Mouse (Mus musculus): Measurements from ENCODE around the gene Vti1a. TPM values are rescaled to one million over a fixed set of nuclear protein-coding genes. Genes with fewer than 3 reads are reported as not detected.

Gene Vti1a
- polyA plus RNA-seq, 1 experiment, result 17.8 TPM

- Histone ChIP-seq H3K27ac (replicated peaks; ENCODE audit: low read depth, low read length) (no peak overlapping the region), H3K4me3 (ENCODE audit: insufficient read depth, low read depth, low read length) (no peak overlapping the region), H3K4me1 (ENCODE audit: control insufficient read depth, insufficient read depth, insufficient read length, low read length) (no peaks in the 10 kb centered on the region)
Observed at GRCm38 (mm10) chr19:55380764-55381163, 64.7 kb downstream of the Vti1a start.

GRCm38 (mm10) chr19:55381343-55381742 is 65.2 kb downstream of the Vti1a start:
- H3K4me3 ChIP-seq (ENCODE audit: insufficient read depth, low read depth, low read length), result no peak overlapping the region
- H3K27ac ChIP-seq (replicated peaks; ENCODE audit: low read depth, low read length), result no peak overlapping the region
- H3K4me1 ChIP-seq (ENCODE audit: control insufficient read depth, insufficient read depth, insufficient read length, low read length), result no peaks in the 10 kb centered on the region

GRCm38 (mm10) chr19:55382745-55383144 is 66.7 kb downstream of the Vti1a start:
- Histone ChIP-seq H3K4me1 (ENCODE audit: control insufficient read depth, insufficient read depth, insufficient read length, low read length) (no peaks in the 10 kb centered on the region), H3K27ac (replicated peaks; ENCODE audit: low read depth, low read length) (no peak overlapping the region), H3K4me3 (ENCODE audit: insufficient read depth, low read depth, low read length) (no peak overlapping the region)

GRCm38 (mm10) chr19:55384634-55385033 is 68.5 kb downstream of the Vti1a start:
- H3K4me3 ChIP-seq (ENCODE audit: insufficient read depth, low read depth, low read length), result no peak overlapping the region
- H3K27ac ChIP-seq (replicated peaks; ENCODE audit: low read depth, low read length), result no peak overlapping the region
- H3K4me1 ChIP-seq (ENCODE audit: control insufficient read depth, insufficient read depth, insufficient read length, low read length), result no peaks in the 10 kb centered on the region

GRCm38 (mm10) chr19:55389019-55389418 is 72.9 kb downstream of the Vti1a start:
- H3K4me1 ChIP-seq (ENCODE audit: control insufficient read depth, insufficient read depth, insufficient read length, low read length), result no peaks in the 10 kb centered on the region
- no peak overlapping the region for H3K27ac ChIP-seq (replicated peaks; ENCODE audit: low read depth, low read length)
- H3K4me3 ChIP-seq (ENCODE audit: insufficient read depth, low read depth, low read length), result no peak overlapping the region

- Histone ChIP-seq H3K4me1 (ENCODE audit: control insufficient read depth, insufficient read depth, insufficient read length, low read length) (no peaks in the 10 kb centered on the region), H3K27ac (replicated peaks; ENCODE audit: low read depth, low read length) (no peak overlapping the region), H3K4me3 (ENCODE audit: insufficient read depth, low read depth, low read length) (no peak overlapping the region)
Observed at GRCm38 (mm10) chr19:55390323-55390722, 74.2 kb downstream of the Vti1a start.

GRCm38 (mm10) chr19:55401638-55402037 is 85.5 kb downstream of the Vti1a start:
- no peak overlapping the region for H3K27ac ChIP-seq (replicated peaks; ENCODE audit: low read depth, low read length)
- H3K4me3 ChIP-seq (ENCODE audit: insufficient read depth, low read depth, low read length), result no peak overlapping the region
- no peaks in the 10 kb centered on the region; the same call in 1 of the 2 replicates for H3K4me1 ChIP-seq (ENCODE audit: control insufficient read depth, insufficient read depth, insufficient read length, low read length)

- H3K27ac ChIP-seq (replicated peaks; ENCODE audit: low read depth, low read length), result no peak overlapping the region
- H3K4me1 ChIP-seq (ENCODE audit: control insufficient read depth, insufficient read depth, insufficient read length, low read length), result no peaks in the 10 kb centered on the region
- H3K4me3 ChIP-seq (ENCODE audit: insufficient read depth, low read depth, low read length), result no peak overlapping the region
Observed at GRCm38 (mm10) chr19:55408486-55408885, 92.4 kb downstream of the Vti1a start.

GRCm38 (mm10) chr19:55411415-55411814 is 95.3 kb downstream of the Vti1a start:
- Histone ChIP-seq H3K4me1 (ENCODE audit: control insufficient read depth, insufficient read depth, insufficient read length, low read length) (no peaks in the 10 kb centered on the region), H3K27ac (replicated peaks; ENCODE audit: low read depth, low read length) (no peak overlapping the region), H3K4me3 (ENCODE audit: insufficient read depth, low read depth, low read length) (no peak overlapping the region)

GRCm38 (mm10) chr19:55411894-55412293 is 95.8 kb downstream of the Vti1a start:
- no peak overlapping the region for H3K4me3 ChIP-seq (ENCODE audit: insufficient read depth, low read depth, low read length)
- no peaks in the 10 kb centered on the region for H3K4me1 ChIP-seq (ENCODE audit: control insufficient read depth, insufficient read depth, insufficient read length, low read length)
- H3K27ac ChIP-seq (replicated peaks; ENCODE audit: low read depth, low read length), result no peak overlapping the region

GRCm38 (mm10) chr19:55414050-55414449 is 98.0 kb downstream of the Vti1a start:
- H3K27ac ChIP-seq (replicated peaks; ENCODE audit: low read depth, low read length), result no peak overlapping the region
- no peaks in the 10 kb centered on the region for H3K4me1 ChIP-seq (ENCODE audit: control insufficient read depth, insufficient read depth, insufficient read length, low read length)
- no peak overlapping the region for H3K4me3 ChIP-seq (ENCODE audit: insufficient read depth, low read depth, low read length)

GRCm38 (mm10) chr19:55418756-55419155 is 102.7 kb downstream of the Vti1a start:
- Histone ChIP-seq H3K4me1 (ENCODE audit: control insufficient read depth, insufficient read depth, insufficient read length, low read length) (peaks cover 5% of the 10 kb centered on the region), H3K27ac (replicated peaks; ENCODE audit: low read depth, low read length) (no peak overlapping the region), H3K4me3 (ENCODE audit: insufficient read depth, low read depth, low read length) (no peak overlapping the region)

GRCm38 (mm10) chr19:55419961-55420360 is 103.9 kb downstream of the Vti1a start:
- Histone ChIP-seq H3K4me1 (ENCODE audit: control insufficient read depth, insufficient read depth, insufficient read length, low read length) (peaks cover 5% of the 10 kb centered on the region), H3K4me3 (ENCODE audit: insufficient read depth, low read depth, low read length) (no peak overlapping the region), H3K27ac (replicated peaks; ENCODE audit: low read depth, low read length) (no peak overlapping the region)

- H3K4me1 ChIP-seq (ENCODE audit: control insufficient read depth, insufficient read depth, insufficient read length, low read length), result peaks cover 5% of the 10 kb centered on the region
- H3K27ac ChIP-seq (replicated peaks; ENCODE audit: low read depth, low read length), result no peak overlapping the region
- no peak overlapping the region for H3K4me3 ChIP-seq (ENCODE audit: insufficient read depth, low read depth, low read length)
Observed at GRCm38 (mm10) chr19:55421816-55422215, 105.7 kb downstream of the Vti1a start.

- H3K4me3 ChIP-seq (ENCODE audit: insufficient read depth, low read depth, low read length), result no peak overlapping the region
- H3K4me1 ChIP-seq (ENCODE audit: control insufficient read depth, insufficient read depth, insufficient read length, low read length), result peaks cover 5% of the 10 kb centered on the region
- no peak overlapping the region for H3K27ac ChIP-seq (replicated peaks; ENCODE audit: low read depth, low read length)
Observed at GRCm38 (mm10) chr19:55422311-55423064, 106.4 kb downstream of the Vti1a start.

GRCm38 (mm10) chr19:55423065-55423716 is 107.1 kb downstream of the Vti1a start:
- Histone ChIP-seq H3K27ac (replicated peaks; ENCODE audit: low read depth, low read length) (no peak overlapping the region), H3K4me3 (ENCODE audit: insufficient read depth, low read depth, low read length) (no peak overlapping the region)

More at GRCm38 (mm10) chr19:55423065-55423716, 107.1 kb downstream of the Vti1a start:
- H3K4me1 ChIP-seq (ENCODE audit: control insufficient read depth, insufficient read depth, insufficient read length, low read length), result peaks cover 5% of the 10 kb centered on the region

Measured in brown adipose tissue, adult 24 weeks (tissue).